Comparison of ENCODE assay signal across 9 mouse cellular contexts in the genomic region with DNA sequence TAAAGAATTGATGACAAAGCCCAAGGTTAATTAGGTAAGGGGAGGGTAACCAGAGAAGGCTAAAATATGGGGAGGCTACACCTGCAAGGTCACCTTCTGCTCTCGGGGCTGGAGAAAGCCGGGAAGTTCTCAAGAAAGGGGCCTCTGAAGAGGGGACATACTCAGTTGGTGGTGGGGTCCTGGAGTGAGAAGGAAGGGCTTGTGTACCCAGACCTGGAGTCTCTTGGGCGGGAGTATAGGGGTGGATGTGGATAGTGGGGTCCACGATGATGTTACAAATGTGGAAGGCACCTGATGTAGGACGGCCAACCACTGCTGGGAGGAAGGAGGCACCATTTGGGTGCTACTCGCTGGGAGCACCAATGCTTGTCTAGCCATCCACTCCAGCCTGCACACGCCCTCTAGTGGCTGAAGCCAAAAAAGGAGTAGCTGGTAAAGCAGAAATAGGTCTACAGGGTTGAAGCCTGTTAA. TPM values are rescaled to one million over a fixed set of nuclear protein-coding genes. Genes with fewer than 3 reads are reported as not detected.
DNase-seq lines count a peak whose midpoint lies in the region; ATAC-seq and TF ChIP-seq lines count a peak whose summit lies in the region.
"Had no signal": no experiment of that assay in that cellular context is flagged by ENCODE, and none has a peak within 500 bp of the region (broad histone marks: within the 10 kb centered on the region; RNA-seq: fewer than 3 reads in every experiment).

No protein-coding gene starts in this region.

- no peaks in the 10 kb centered on the region for H3K9me3 ChIP-seq in hindbrain, postnatal 0 days (ENCODE audit: low read length)
- H3K9me3 ChIP-seq: G1E had no signal

- WGBS in spleen, adult 2 months: 17% methylated on average over 7 of the region's 7 CpGs
- 8% methylated on average over 7 of the region's 7 CpGs for WGBS in hindbrain, postnatal 0 days

- no peak for TF ChIP-seq POLR2A in spleen, adult 2 months (IDR thresholded peaks at IDR 0.05; ENCODE audit: low read depth, low read length)

- no peaks in the 10 kb centered on the region for H3K4me1 ChIP-seq in spleen, adult 2 months (ENCODE audit: control insufficient read depth, insufficient read depth, insufficient read length)
- H3K4me1 ChIP-seq in hindbrain, postnatal 0 days (ENCODE audit: insufficient read depth, low read length): peaks cover 5% of the 10 kb centered on the region

- H3K27ac ChIP-seq in spleen, adult 2 months (ENCODE audit: insufficient read depth, low read length): no peak overlapping the region
- peak overlapping the region; percentile 52; the same call in 1 of the 2 replicates for H3K27ac ChIP-seq in hindbrain, postnatal 0 days

- H3K4me3 ChIP-seq in spleen, adult 2 months (ENCODE audit: extremely low read depth, insufficient read depth, insufficient read length): no peak overlapping the region
- no peak overlapping the region for H3K4me3 ChIP-seq in hindbrain, postnatal 0 days (ENCODE audit: low read length)

- no peaks in the 10 kb centered on the region for H3K27me3 ChIP-seq in spleen, adult 2 months (ENCODE audit: control insufficient read depth, insufficient read depth, low read length)
- no peaks in the 10 kb centered on the region for H3K27me3 ChIP-seq in hindbrain, postnatal 0 days (ENCODE audit: insufficient read depth, low read length)

- no peak overlapping the region for H3K4me2 ChIP-seq in hindbrain, postnatal 0 days (ENCODE audit: low read depth, low read length)

- DNase-seq in spleen, adult 2 months (ENCODE audit: low read depth in 1 of 2, low spot score in 2 of 2): peak; percentile 30 to 40
- no peak for DNase-seq in spleen, adult 12 weeks (ENCODE audit: low spot score)
- DNase-seq in embryo, embryonic 10 days (ENCODE audit: low spot score): peak; percentile 88
- DNase-seq in gastrocnemius, postnatal 10 days: peak; percentile 69
- peak; percentile 87 for DNase-seq in hindbrain, postnatal 0 days (ENCODE audit: low spot score)
- peak; percentile 67 for DNase-seq in left cerebral cortex, adult 11 months (ENCODE audit: low spot score)
- peak; percentile 84 to 86 for DNase-seq in right cerebral cortex, postnatal 10 days (ENCODE audit: low spot score in 2 of 2)

- peak; percentile 60; the same call in 1 of the 2 replicates for TF ChIP-seq CTCF in spleen, adult 2 months (IDR thresholded peaks at IDR 0.05; ENCODE audit: extremely low read depth, insufficient read depth, insufficient read length, insufficient replicate concordance)
- peak; percentile 90 for TF ChIP-seq CTCF in hindbrain, postnatal 0 days (IDR thresholded peaks at IDR 0.05; ENCODE audit: low read depth)

- no peak overlapping the region for H3K9ac ChIP-seq in hindbrain, postnatal 0 days (replicated peaks; ENCODE audit: low read length)

- ATAC-seq in hindbrain, postnatal 0 days: peak; percentile 92
- peak; percentile 97 for ATAC-seq in megakaryocyte progenitor cell, adult 5-6 weeks (replicated peaks; ENCODE audit: poor library complexity)

- no peaks in the 10 kb centered on the region for H3K36me3 ChIP-seq in spleen, adult 2 months (ENCODE audit: control insufficient read depth, insufficient read depth, low read length)
- no peaks in the 10 kb centered on the region for H3K36me3 ChIP-seq in hindbrain, postnatal 0 days (ENCODE audit: insufficient read depth, low read length)
- H3K36me3 ChIP-seq: G1E had no signal

RNA-seq across cellular contexts. Expression of a gene that starts 5.9 kb away (rescaled TPM):
- polyA plus RNA-seq in spleen, adult 2 months (2012; rRNA removed): not detected in 2 replicates
- not detected for total RNA-seq in gastrocnemius, postnatal 10 days (2021)
- not detected in 2 replicates for total RNA-seq in hindbrain, postnatal 0 days (2014; rRNA removed)
- not detected in 2 replicates for polyA plus RNA-seq in hindbrain, postnatal 0 days (2015; fragmentation: Nextera tagmentation; extraction: Ambion mirVana)
- total RNA-seq in megakaryocyte progenitor cell, adult 5-6 weeks (2015): not detected in 2 replicates
- total RNA-seq in megakaryocyte progenitor cell, adult 5-6 weeks (2017): not detected in 2 replicates
- total RNA-seq: G1E had no signal
- polyA plus RNA-seq: G1E had no signal

RNA-seq across cellular contexts. Expression of a gene that starts 34.4 kb away (rescaled TPM):
- polyA plus RNA-seq in spleen, adult 2 months (2012; rRNA removed): 0.12 and 0.14 TPM in 2 replicates
- total RNA-seq in gastrocnemius, postnatal 10 days (2021): under 1 TPM; 0.05 to 0.09 TPM
- total RNA-seq in hindbrain, postnatal 0 days (2014; rRNA removed): 19.7 and 19.8 TPM in 2 replicates
- polyA plus RNA-seq in hindbrain, postnatal 0 days (2015; fragmentation: Nextera tagmentation; extraction: Ambion mirVana): 23.3 and 24.4 TPM in 2 replicates
- total RNA-seq in megakaryocyte progenitor cell, adult 5-6 weeks (2015): 0.05 TPM in 1 of 2 replicates, not detected in the other
- total RNA-seq in megakaryocyte progenitor cell, adult 5-6 weeks (2017): 0.03 TPM in 1 of 2 replicates, not detected in the other

RNA-seq across cellular contexts. Expression of a gene that starts 34.4 kb away (rescaled TPM):
- polyA plus RNA-seq in spleen, adult 2 months (2012; rRNA removed): 1.1 and 1.6 TPM in 2 replicates
- total RNA-seq in gastrocnemius, postnatal 10 days (2021): 10 to 100 TPM; 10.6 to 11.9 TPM
- 8.3 and 10.2 TPM in 2 replicates for total RNA-seq in hindbrain, postnatal 0 days (2014; rRNA removed)
- polyA plus RNA-seq in hindbrain, postnatal 0 days (2015; fragmentation: Nextera tagmentation; extraction: Ambion mirVana): 12.2 and 13.7 TPM in 2 replicates
- 25.5 and 28.8 TPM in 2 replicates for total RNA-seq in megakaryocyte progenitor cell, adult 5-6 weeks (2015)
- 22.3 and 23.7 TPM in 2 replicates for total RNA-seq in megakaryocyte progenitor cell, adult 5-6 weeks (2017)

RNA-seq across cellular contexts. Expression of a gene that starts 46.1 kb away (rescaled TPM):
- polyA plus RNA-seq in spleen, adult 2 months (2012; rRNA removed): 0.05 and 0.06 TPM in 2 replicates
- total RNA-seq in gastrocnemius, postnatal 10 days (2021): under 1 TPM; 0.23 to 0.52 TPM
- total RNA-seq in hindbrain, postnatal 0 days (2014; rRNA removed): 0.47 and 0.79 TPM in 2 replicates
- 0.41 and 0.67 TPM in 2 replicates for polyA plus RNA-seq in hindbrain, postnatal 0 days (2015; fragmentation: Nextera tagmentation; extraction: Ambion mirVana)
- 0.57 TPM in 1 of 2 replicates, not detected in the other for total RNA-seq in megakaryocyte progenitor cell, adult 5-6 weeks (2015)
- 0.54 TPM in 1 of 2 replicates, not detected in the other for total RNA-seq in megakaryocyte progenitor cell, adult 5-6 weeks (2017)

RNA-seq across cellular contexts. Expression of a gene that starts 46.2 kb away (rescaled TPM):
- polyA plus RNA-seq in spleen, adult 2 months (2012; rRNA removed): 1.1 and 1.4 TPM in 2 replicates
- total RNA-seq in gastrocnemius, postnatal 10 days (2021): 1 to 10 TPM; 1.4 to 2.3 TPM
- total RNA-seq in hindbrain, postnatal 0 days (2014; rRNA removed): 9.6 and 9.7 TPM in 2 replicates
- 9.5 and 11.8 TPM in 2 replicates for polyA plus RNA-seq in hindbrain, postnatal 0 days (2015; fragmentation: Nextera tagmentation; extraction: Ambion mirVana)
- 9.7 and 12.6 TPM in 2 replicates for total RNA-seq in megakaryocyte progenitor cell, adult 5-6 weeks (2015)
- 12.7 and 14.1 TPM in 2 replicates for total RNA-seq in megakaryocyte progenitor cell, adult 5-6 weeks (2017)

Comparison
In these comparisons a context has a peak if more than half of its experiments do, and no peak if none do; other contexts are left out.
1. RNA of a gene that starts 34.4 kb away (total RNA-seq): 19.7 to 19.8 TPM in hindbrain, postnatal 0 days; 0.05 to 0.09 TPM in gastrocnemius, postnatal 10 days and 0.03 to 0.05 TPM in megakaryocyte progenitor cell, adult 5-6 weeks; every median in the first group is over 10 times any median in the second.